Mouse (Mus musculus): ENCODE data around the gene Mycbpap.

Mycbpap gene

GRCm38 (mm10) chr11:94533171-94533570 lies 11.6 kb upstream of the Mycbpap start:
- no peak for DNase-seq (ENCODE audit: inconsistent ontology term)

GRCm38 (mm10) chr11:94528879-94529278 lies 7.3 kb upstream of the Mycbpap start:
- no peak for DNase-seq (ENCODE audit: inconsistent ontology term)

GRCm38 (mm10) chr11:94526171-94526879 lies 4.8 kb upstream of the Mycbpap start:
- DNase-seq (ENCODE audit: inconsistent ontology term) = no peak

GRCm38 (mm10) chr11:94513452-94513851 lies 8.1 kb downstream of the Mycbpap start:
- no peak for DNase-seq (ENCODE audit: inconsistent ontology term)

- DNase-seq (ENCODE audit: inconsistent ontology term) = no peak
These were observed 12.6 kb downstream of the Mycbpap start for GRCm38 (mm10) chr11:94508976-94509375.

- DNase-seq (ENCODE audit: inconsistent ontology term) = no peak
These were observed 20.1 kb downstream of the Mycbpap start for GRCm38 (mm10) chr11:94501482-94501881.

- no peak for DNase-seq (ENCODE audit: inconsistent ontology term)
These were observed 21.2 kb downstream of the Mycbpap start for GRCm38 (mm10) chr11:94500362-94500761.

GRCm38 (mm10) chr11:94499661-94500152 lies 21.8 kb downstream of the Mycbpap start, which contains the start of gene Epn3:
Gene Epn3, minus strand, starts transcription at chr11:94499974.
- DNase-seq (ENCODE audit: inconsistent ontology term) = peak; percentile 38

GRCm38 (mm10) chr11:94499035-94499434 lies 22.5 kb downstream of the Mycbpap start:
- no peak for DNase-seq (ENCODE audit: inconsistent ontology term)

GRCm38 (mm10) chr11:94498093-94498996 lies 23.2 kb downstream of the Mycbpap start:
- DNase-seq (ENCODE audit: inconsistent ontology term) = peak; percentile 55

- no peak for DNase-seq (ENCODE audit: inconsistent ontology term)
These were observed 26.1 kb downstream of the Mycbpap start for GRCm38 (mm10) chr11:94495415-94495814.

- DNase-seq (ENCODE audit: inconsistent ontology term) = no peak
These were observed 29.8 kb downstream of the Mycbpap start for GRCm38 (mm10) chr11:94491749-94492099.

- DNase-seq (ENCODE audit: inconsistent ontology term) = peak; percentile 75
These were observed 30.4 kb downstream of the Mycbpap start for GRCm38 (mm10) chr11:94491035-94491748.

- no peak for DNase-seq (ENCODE audit: inconsistent ontology term)
These were observed 31.8 kb downstream of the Mycbpap start for GRCm38 (mm10) chr11:94489745-94490144.

GRCm38 (mm10) chr11:94488767-94489533 lies 32.6 kb downstream of the Mycbpap start:
- DNase-seq (ENCODE audit: inconsistent ontology term) = no peak

GRCm38 (mm10) chr11:94486001-94486400 lies 35.5 kb downstream of the Mycbpap start, which contains the start of gene Spata20:
Gene Spata20, minus strand, starts transcription at chr11:94486179.
- DNase-seq (ENCODE audit: inconsistent ontology term) = peak; percentile 79

- no peak for DNase-seq (ENCODE audit: inconsistent ontology term)
These were observed 36.3 kb downstream of the Mycbpap start for GRCm38 (mm10) chr11:94485223-94485622.

GRCm38 (mm10) chr11:94484636-94485035 lies 36.9 kb downstream of the Mycbpap start:
- DNase-seq (ENCODE audit: inconsistent ontology term) = no peak

- DNase-seq (ENCODE audit: inconsistent ontology term) = no peak
These were observed 37.6 kb downstream of the Mycbpap start for GRCm38 (mm10) chr11:94483921-94484320.

- DNase-seq (ENCODE audit: inconsistent ontology term) = no peak
These were observed 38.1 kb downstream of the Mycbpap start for GRCm38 (mm10) chr11:94483436-94483835.

GRCm38 (mm10) chr11:94482738-94483137 lies 38.8 kb downstream of the Mycbpap start:
- no peak for DNase-seq (ENCODE audit: inconsistent ontology term)
